Mouse (Mus musculus) ES-E14 (cell line): ENCODE measurements around the gene Sh3bp4. TPM values are rescaled to one million over a fixed set of nuclear protein-coding genes. Genes with fewer than 3 reads are reported as not detected.

Experiments
- DNase-seq: peaks from one replicate; pipeline ENCODE4 v3.0.0-alpha.2; 2013; ENCODE audit warnings: low read depth, low spot score
- H3K27ac ChIP-seq: 2 replicates; pipeline ENCODE4 v1.5.1; 2012; ENCODE audit warnings: low read depth, mild to moderate bottlenecking, low read length, moderate library complexity, mixed read lengths; ENCODE audit not compliant: poor library complexity, insufficient read depth, severe bottlenecking
- H3K36me3 ChIP-seq: 2 replicates; pipeline ENCODE4 v1.6.1; 2012; ENCODE audit warnings: mild to moderate bottlenecking, low read length, moderate library complexity, mixed read lengths; ENCODE audit not compliant: control insufficient read depth, poor library complexity, insufficient read depth, severe bottlenecking
- H3K4me1 ChIP-seq, 2 experiments: fragments of 150-350 bp in 1 of 2; sonication (generic) in 1 of 2; 2 replicates each; pipeline ENCODE4 v1.6.1; 2012; ENCODE audit warnings: low read length in 2 of 2, mild to moderate bottlenecking in 1 of 2, mixed read lengths in 1 of 2; ENCODE audit not compliant: control insufficient read depth in 2 of 2, insufficient read depth in 2 of 2, poor library complexity in 1 of 2
- H3K4me3 ChIP-seq, 2 experiments: fragments of 150-350 bp in 1 of 2; sonication (generic) in 1 of 2; 2 replicates each; pipeline ENCODE4 v1.5.1; 2012; ENCODE audit warnings: low read length in 2 of 2, low read depth in 1 of 2, mild to moderate bottlenecking in 1 of 2, mixed read lengths in 1 of 2; ENCODE audit not compliant: insufficient read depth in 1 of 2, poor library complexity in 1 of 2, severe bottlenecking in 1 of 2
- H3K9ac ChIP-seq: 2 replicates; pipeline ENCODE4 v1.6.1; 2012; ENCODE audit warnings: low read depth, mild to moderate bottlenecking, low read length, mixed read lengths; ENCODE audit not compliant: poor library complexity, insufficient read depth, severe bottlenecking
- H3K9me3 ChIP-seq: fragments of 150-350 bp; sonication (generic); 2 replicates; pipeline ENCODE4 v1.6.1; 2012; ENCODE audit warnings: low read depth, mild to moderate bottlenecking, low read length; ENCODE audit not compliant: control insufficient read depth, insufficient read depth
- CHD2 ChIP-seq: IDR thresholded peaks from 2 replicates; pipeline ENCODE4 v1.6.1; 2014; ENCODE audit warnings: mild to moderate bottlenecking, low read depth, low read length, inconsistent platforms
- HCFC1 ChIP-seq: IDR thresholded peaks from 2 replicates; pipeline ENCODE4 v1.6.1; 2012; ENCODE audit warnings: low read length, inconsistent platforms, borderline replicate concordance; ENCODE audit not compliant: insufficient read depth
- MAFK ChIP-seq: IDR thresholded peaks from 2 replicates; pipeline ENCODE4 v1.6.1; 2014; ENCODE audit warnings: mild to moderate bottlenecking, low read depth, low read length, inconsistent platforms; ENCODE audit not compliant: insufficient read depth
- ZC3H11A ChIP-seq: IDR thresholded peaks from 2 replicates; pipeline ENCODE4 v1.6.1; 2012; ENCODE audit warnings: low read depth, mild to moderate bottlenecking, inconsistent platforms, low read length, borderline replicate concordance
- ZNF384 ChIP-seq: IDR thresholded peaks from 2 replicates; pipeline ENCODE4 v1.6.1; 2012; ENCODE audit warnings: low read depth, low read length, inconsistent platforms
- in situ Hi-C, 2 experiments: fragments of 600-800 bp; cut with MboI; formaldehyde crosslinking; loops; one replicate each; pipeline ENCODE4 v1.15.1; 2025; ENCODE audit warnings: low sequenced_read_pairs in 2 of 2, inconsistent platforms in 1 of 2; ENCODE audit not compliant: unreplicated experiment in 2 of 2
- total RNA-seq: library from RNA; depleted of rRNA; stranded (reverse); fragments of 300-350 nt; gene quantifications from 2 replicates; pipeline ENCODE4 v1.2.3, GENCODE M21; 2012

The Sh3bp4 gene
- total RNA-seq, 1 experiment = 12.0 TPM

- in situ Hi-C loops = no loop called here
- Histone ChIP-seq H3K27ac (no peak overlapping the region), H3K9me3 (no peaks in the 10 kb centered on the region), H3K4me3 (no peak overlapping the region), H3K4me1 (peaks cover 3 to 10% of the 10 kb centered on the region in 2 experiments; a peak in 3 of 4 replicates), H3K9ac (no peak overlapping the region), H3K36me3 (no peaks in the 10 kb centered on the region)
- DNase-seq = no peak
- no peak for TF ChIP-seq ZC3H11A
- TF ChIP-seq HCFC1 = no peak
- no peak for TF ChIP-seq MAFK
- TF ChIP-seq CHD2 = no peak
- no peak for TF ChIP-seq ZNF384
Measured at GRCm38 (mm10) chr1:89029136-89029927, 40.9 kb upstream of the Sh3bp4 start.

- TF ChIP-seq ZNF384 = no peak
- no peak for TF ChIP-seq HCFC1
- no peak for TF ChIP-seq ZC3H11A
- TF ChIP-seq MAFK = no peak
- TF ChIP-seq CHD2 = no peak
- no peak overlapping the region for H3K27ac ChIP-seq
- H3K4me1 ChIP-seq = peaks cover 0 to 2% of the 10 kb centered on the region in 2 experiments; a peak in 1 of 4 replicates
- H3K9me3 ChIP-seq = no peaks in the 10 kb centered on the region
- DNase-seq = no peak
- in situ Hi-C loops = no loop called here
- H3K9ac ChIP-seq = no peak overlapping the region
- H3K4me3 ChIP-seq = no peak overlapping the region
- no peaks in the 10 kb centered on the region for H3K36me3 ChIP-seq
Measured at GRCm38 (mm10) chr1:89033661-89034060, 36.6 kb upstream of the Sh3bp4 start.

- Histone ChIP-seq H3K27ac (no peak overlapping the region), H3K9me3 (no peaks in the 10 kb centered on the region), H3K9ac (no peak overlapping the region), H3K4me1 (peaks cover 0 to 2% of the 10 kb centered on the region in 2 experiments; a peak in 1 of 4 replicates), H3K4me3 (no peak overlapping the region), H3K36me3 (no peaks in the 10 kb centered on the region)
- DNase-seq = no peak
- in situ Hi-C loops = no loop called here
- TF ChIP-seq MAFK (peak; percentile 98), HCFC1 (no peak), CHD2 (no peak), ZNF384 (no peak), ZC3H11A (no peak)
Measured at GRCm38 (mm10) chr1:89034061-89034460, 36.2 kb upstream of the Sh3bp4 start.

- Histone ChIP-seq H3K27ac (no peak overlapping the region), H3K4me3 (no peak overlapping the region), H3K4me1 (peaks cover 0 to 2% of the 10 kb centered on the region in 2 experiments; a peak in 1 of 4 replicates), H3K36me3 (no peaks in the 10 kb centered on the region), H3K9me3 (no peaks in the 10 kb centered on the region), H3K9ac (no peak overlapping the region)
- TF ChIP-seq ZC3H11A (no peak), CHD2 (no peak), ZNF384 (no peak), HCFC1 (no peak), MAFK (no peak)
- in situ Hi-C loops = no loop called here
- DNase-seq = no peak
Measured at GRCm38 (mm10) chr1:89035115-89035514, 35.1 kb upstream of the Sh3bp4 start.
